Mouse (Mus musculus): Measurements from ENCODE around the gene S100g. TPM values are rescaled to one million over a fixed set of nuclear protein-coding genes. Genes with fewer than 3 reads are reported as not detected.
A peak's percentile ranks its signal among the peaks of the same experiment; 100 is the strongest.

The S100g gene
- 0.94 and 1.0 TPM in 2 replicates for total RNA-seq (2014; rRNA removed)
- polyA plus RNA-seq (2012; rRNA removed), result not detected in 2 replicates

- no peaks in the 10 kb centered on the region for H3K79me2 ChIP-seq (ENCODE audit: control insufficient read depth, insufficient read depth, low read length)
- H3K27me3 ChIP-seq (ENCODE audit: control insufficient read depth, insufficient read depth, low read length), result no peaks in the 10 kb centered on the region
- peak; percentile 31 for DNase-seq (ENCODE audit: extremely low read depth, low read depth, low spot score)
- no peak within 1 kb of the TSS for H3K27ac ChIP-seq (replicated peaks; ENCODE audit: insufficient read depth, low read depth, low read length)
- H3K36me3 ChIP-seq (ENCODE audit: control insufficient read depth, insufficient read depth, low read length), result no peaks in the 10 kb centered on the region
- WGBS, result 21% methylated on average over 3 of the region's 3 CpGs
- TF ChIP-seq CTCF (IDR thresholded peaks at IDR 0.05; ENCODE audit: low read depth, low read length), result no peak
- TF ChIP-seq POLR2A (IDR thresholded peaks at IDR 0.05; ENCODE audit: extremely low read depth, insufficient read depth, low read length), result no peak
- H3K4me1 ChIP-seq (ENCODE audit: control insufficient read depth, insufficient read depth, low read length), result peaks cover 1% of the 10 kb centered on the region
- no peak within 1 kb of the TSS for H3K9ac ChIP-seq (ENCODE audit: low read depth, low read length)
- H3K4me3 ChIP-seq (ENCODE audit: insufficient read depth, low read depth, low read length), result no peak within 1 kb of the TSS
These were observed at the start of gene S100g for GRCm38 (mm10) chrX:162964383-162964782. S100g (minus strand) TSS chrX:162964599.

- Histone ChIP-seq H3K36me3 (ENCODE audit: control insufficient read depth, insufficient read depth, low read length) (no peaks in the 10 kb centered on the region), H3K79me2 (ENCODE audit: control insufficient read depth, insufficient read depth, low read length) (no peaks in the 10 kb centered on the region), H3K4me1 (ENCODE audit: control insufficient read depth, insufficient read depth, low read length) (no peaks in the 10 kb centered on the region), H3K27ac (replicated peaks; ENCODE audit: insufficient read depth, low read depth, low read length) (no peak overlapping the region), H3K27me3 (ENCODE audit: control insufficient read depth, insufficient read depth, low read length) (no peaks in the 10 kb centered on the region), H3K9ac (ENCODE audit: low read depth, low read length) (no peak overlapping the region), H3K4me3 (ENCODE audit: insufficient read depth, low read depth, low read length) (no peak overlapping the region)
- no peak for TF ChIP-seq POLR2A (IDR thresholded peaks at IDR 0.05; ENCODE audit: extremely low read depth, insufficient read depth, low read length)
- no peak for TF ChIP-seq CTCF (IDR thresholded peaks at IDR 0.05; ENCODE audit: low read depth, low read length)
- 65% methylated on average over 3 of the region's 3 CpGs for WGBS
- no peak for DNase-seq (ENCODE audit: extremely low read depth, low read depth, low spot score)
These were observed 27.7 kb upstream of the S100g start for GRCm38 (mm10) chrX:162992121-162992520.

- Histone ChIP-seq H3K27ac (replicated peaks; ENCODE audit: insufficient read depth, low read depth, low read length) (no peak overlapping the region), H3K36me3 (ENCODE audit: control insufficient read depth, insufficient read depth, low read length) (no peaks in the 10 kb centered on the region), H3K4me1 (ENCODE audit: control insufficient read depth, insufficient read depth, low read length) (no peaks in the 10 kb centered on the region), H3K79me2 (ENCODE audit: control insufficient read depth, insufficient read depth, low read length) (no peaks in the 10 kb centered on the region), H3K4me3 (ENCODE audit: insufficient read depth, low read depth, low read length) (no peak overlapping the region), H3K27me3 (ENCODE audit: control insufficient read depth, insufficient read depth, low read length) (no peaks in the 10 kb centered on the region), H3K9ac (ENCODE audit: low read depth, low read length) (no peak overlapping the region)
- no peak for DNase-seq (ENCODE audit: extremely low read depth, low read depth, low spot score)
- 83% methylated on average over 4 of the region's 4 CpGs for WGBS
- TF ChIP-seq POLR2A (IDR thresholded peaks at IDR 0.05; ENCODE audit: extremely low read depth, insufficient read depth, low read length) (no peak), CTCF (IDR thresholded peaks at IDR 0.05; ENCODE audit: low read depth, low read length) (no peak)
These were observed 27.0 kb upstream of the S100g start for GRCm38 (mm10) chrX:162991396-162991795.

GRCm38 (mm10) chrX:162986876-162987495 is 22.6 kb upstream of the S100g start:
- WGBS, result 96% methylated on average over 10 of the region's 10 CpGs
- H3K9ac ChIP-seq (ENCODE audit: low read depth, low read length), result no peak overlapping the region
- DNase-seq (ENCODE audit: extremely low read depth, low read depth, low spot score), result no peak
- H3K4me3 ChIP-seq (ENCODE audit: insufficient read depth, low read depth, low read length), result no peak overlapping the region
- no peaks in the 10 kb centered on the region for H3K36me3 ChIP-seq (ENCODE audit: control insufficient read depth, insufficient read depth, low read length)
- TF ChIP-seq CTCF (IDR thresholded peaks at IDR 0.05; ENCODE audit: low read depth, low read length) (no peak), POLR2A (IDR thresholded peaks at IDR 0.05; ENCODE audit: extremely low read depth, insufficient read depth, low read length) (no peak)
- H3K4me1 ChIP-seq (ENCODE audit: control insufficient read depth, insufficient read depth, low read length), result no peaks in the 10 kb centered on the region
- H3K27ac ChIP-seq (replicated peaks; ENCODE audit: insufficient read depth, low read depth, low read length), result no peak overlapping the region
- H3K79me2 ChIP-seq (ENCODE audit: control insufficient read depth, insufficient read depth, low read length), result no peaks in the 10 kb centered on the region
- no peaks in the 10 kb centered on the region for H3K27me3 ChIP-seq (ENCODE audit: control insufficient read depth, insufficient read depth, low read length)

DNA sequence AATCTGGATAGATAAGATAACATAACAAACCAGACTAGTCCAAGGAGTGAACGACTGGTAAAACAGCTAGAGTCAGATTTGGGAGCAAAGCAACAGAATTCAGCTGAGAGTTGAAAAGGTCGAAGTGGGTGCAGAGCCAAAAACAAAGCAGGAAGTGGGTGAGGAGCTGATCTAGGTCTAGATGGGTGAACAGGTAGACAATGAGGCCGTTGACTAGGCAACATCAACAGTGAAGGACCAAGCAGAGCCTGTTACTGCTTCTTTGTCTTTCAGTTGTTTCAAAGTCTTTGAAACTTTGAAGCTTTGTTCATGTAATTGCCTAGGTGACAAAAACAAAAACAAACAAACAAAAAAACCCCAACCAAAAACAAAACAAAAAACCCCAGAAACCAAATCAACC is 11.8 kb upstream of the S100g start:
- Histone ChIP-seq H3K27ac (replicated peaks; ENCODE audit: insufficient read depth, low read depth, low read length) (no peak overlapping the region), H3K27me3 (ENCODE audit: control insufficient read depth, insufficient read depth, low read length) (no peaks in the 10 kb centered on the region), H3K4me3 (ENCODE audit: insufficient read depth, low read depth, low read length) (no peak overlapping the region), H3K9ac (ENCODE audit: low read depth, low read length) (no peak overlapping the region), H3K79me2 (ENCODE audit: control insufficient read depth, insufficient read depth, low read length) (no peaks in the 10 kb centered on the region), H3K4me1 (ENCODE audit: control insufficient read depth, insufficient read depth, low read length) (no peaks in the 10 kb centered on the region), H3K36me3 (ENCODE audit: control insufficient read depth, insufficient read depth, low read length) (0 out of 2 replicates have a peak, but pooled peaks cover 2% of the 10 kb centered on the region)
- DNase-seq (ENCODE audit: extremely low read depth, low read depth, low spot score), result no peak
- 89% methylated on average over 3 of the region's 3 CpGs for WGBS
- no peak for TF ChIP-seq CTCF (IDR thresholded peaks at IDR 0.05; ENCODE audit: low read depth, low read length)
- TF ChIP-seq POLR2A (IDR thresholded peaks at IDR 0.05; ENCODE audit: extremely low read depth, insufficient read depth, low read length), result no peak

GRCm38 (mm10) chrX:162967456-162967855 is 3.1 kb upstream of the S100g start:
- TF ChIP-seq POLR2A (IDR thresholded peaks at IDR 0.05; ENCODE audit: extremely low read depth, insufficient read depth, low read length) (no peak), CTCF (IDR thresholded peaks at IDR 0.05; ENCODE audit: low read depth, low read length) (no peak)
- DNase-seq (ENCODE audit: extremely low read depth, low read depth, low spot score), result peak; percentile 77
- H3K27me3 ChIP-seq (ENCODE audit: control insufficient read depth, insufficient read depth, low read length), result no peaks in the 10 kb centered on the region
- no peaks in the 10 kb centered on the region for H3K36me3 ChIP-seq (ENCODE audit: control insufficient read depth, insufficient read depth, low read length)
- H3K4me1 ChIP-seq (ENCODE audit: control insufficient read depth, insufficient read depth, low read length), result peaks cover 1% of the 10 kb centered on the region
- H3K9ac ChIP-seq (ENCODE audit: low read depth, low read length), result no peak overlapping the region
- H3K4me3 ChIP-seq (ENCODE audit: insufficient read depth, low read depth, low read length), result no peak overlapping the region
- H3K27ac ChIP-seq (replicated peaks; ENCODE audit: insufficient read depth, low read depth, low read length), result no peak overlapping the region
- no peaks in the 10 kb centered on the region for H3K79me2 ChIP-seq (ENCODE audit: control insufficient read depth, insufficient read depth, low read length)
- whole genome bisulfite sequencing, result 13% methylated on average over 8 of the region's 8 CpGs

Data from liver, adult 2 months (tissue).